Mouse (Mus musculus): ENCODE data around the gene Agxt.

Agxt gene

DNA sequence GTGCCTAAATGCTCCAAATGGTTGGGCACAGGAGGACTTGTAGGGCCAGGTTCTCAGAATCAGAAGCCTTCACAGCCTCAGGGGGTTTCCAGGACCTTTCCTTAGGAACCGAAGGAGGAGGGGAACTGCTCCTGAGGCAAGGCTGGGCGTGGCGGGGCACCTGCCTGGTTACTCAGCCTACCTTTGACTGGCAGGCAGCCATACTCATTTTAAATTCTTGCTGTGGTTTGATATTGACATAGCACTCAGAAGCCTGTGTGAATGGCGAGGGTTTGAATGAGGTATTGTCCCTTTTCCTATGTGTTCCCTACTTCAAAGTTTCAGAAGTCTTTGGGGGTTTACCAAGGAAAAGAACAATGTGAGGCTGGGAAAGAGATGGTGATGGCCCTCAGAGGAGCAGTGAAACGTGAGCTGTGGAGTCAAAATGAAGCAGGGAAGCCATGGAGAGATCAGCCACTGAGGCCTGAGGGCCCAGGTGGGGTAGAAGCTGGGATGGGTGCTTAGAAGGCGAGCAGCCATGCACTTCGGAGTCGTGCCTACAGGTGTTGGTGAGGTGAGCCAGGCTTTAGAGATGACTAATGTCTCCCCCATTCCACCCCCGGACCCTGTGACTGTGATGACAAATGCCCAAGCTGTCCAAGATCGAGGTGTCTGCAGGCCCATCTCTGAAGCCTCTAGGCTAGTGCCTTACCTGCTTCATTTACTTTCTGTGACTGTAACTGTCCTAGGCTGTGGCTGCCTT lies 4.6 kb upstream of the Agxt start:
- ChIA-PET CTCF (interaction anchor here in 1 of 4 experiments (0.5 kb wide), 1 partner anchor 697 kb away, joined by 3 read pairs; no protein-coding TSS in a partner anchor), POLR2A (interaction anchor here in 1 of 4 experiments (0.6 kb wide), 1 partner anchor 123 kb away, joined by 3 read pairs; no protein-coding TSS in a partner anchor)

DNA sequence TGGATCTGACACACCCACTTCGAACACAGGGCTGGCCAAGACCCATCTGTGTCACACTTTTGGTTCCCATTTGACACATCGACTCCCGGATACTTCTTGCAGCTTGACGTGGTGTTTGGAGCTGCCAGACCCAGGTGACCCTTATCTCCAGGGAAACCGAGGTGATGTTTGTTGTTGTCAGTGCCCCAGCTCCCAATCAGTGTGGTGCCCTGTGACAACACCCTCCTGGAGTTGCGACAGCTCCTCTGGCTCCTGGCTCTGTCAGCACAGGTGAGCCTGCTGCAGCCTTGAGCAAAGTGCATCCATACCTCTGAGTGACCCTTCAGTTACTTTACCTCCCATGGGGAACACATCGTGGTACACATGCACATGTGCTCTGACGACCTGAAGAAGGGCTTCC lies 2.4 kb upstream of the Agxt start:
- CTCF ChIA-PET, result no interaction called here

DNA sequence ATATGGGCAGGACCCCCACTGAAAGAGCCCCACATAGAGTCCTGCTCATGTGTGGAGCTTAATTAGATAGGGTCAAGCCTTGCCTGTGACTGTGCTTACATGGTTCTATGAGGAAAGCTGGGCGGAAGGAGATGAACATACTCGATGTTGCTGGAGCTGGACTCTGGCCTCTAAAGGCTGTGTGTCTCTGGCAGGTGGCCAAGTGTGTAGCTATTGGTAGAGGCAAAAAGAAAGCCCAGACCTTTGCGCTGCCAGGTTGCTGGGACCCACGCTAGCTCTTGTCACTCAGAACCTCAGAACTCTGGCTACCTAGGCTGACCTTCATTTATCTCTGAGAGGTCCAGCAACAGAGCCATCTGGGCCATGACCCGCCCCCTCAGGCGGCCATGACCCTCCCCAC lies 3.5 kb downstream of the Agxt start:
- ChIA-PET POLR2A (interaction anchor here in 1 of 4 experiments (0.6 kb wide), 1 partner anchor 57 kb away, joined by 3 read pairs; no protein-coding TSS in a partner anchor), CTCF (interaction anchor here in 3 of 4 experiments (1.3 to 1.4 kb wide), 3 partner anchors 10 kb away, joined by 4 to 7 read pairs (median 5); no protein-coding TSS in a partner anchor)

More for the DNA sequence above, 2.4 kb upstream of the Agxt start:
- POLR2A ChIA-PET, result no interaction called here

DNA sequence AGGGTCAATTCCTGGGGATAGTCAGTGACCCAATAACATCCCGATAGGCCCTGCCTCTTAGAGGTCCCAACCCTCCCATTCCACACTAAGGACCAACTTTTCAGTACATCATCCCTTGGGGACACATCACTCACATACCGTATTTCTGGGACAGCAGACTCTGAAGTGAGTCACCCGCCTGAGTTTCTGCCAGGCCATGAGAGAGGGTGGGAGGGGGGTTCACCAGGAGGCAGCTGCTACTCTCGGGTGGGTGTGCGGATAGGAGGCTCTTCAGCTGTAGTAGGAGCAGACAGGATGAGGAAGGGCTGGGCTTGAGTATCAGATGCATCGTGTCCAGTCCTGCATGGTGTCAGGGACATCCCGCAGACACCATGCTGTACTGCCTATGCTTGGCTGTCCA lies 4.7 kb downstream of the Agxt start:
- ChIA-PET CTCF (no interaction called here), POLR2A (no interaction called here)

DNA sequence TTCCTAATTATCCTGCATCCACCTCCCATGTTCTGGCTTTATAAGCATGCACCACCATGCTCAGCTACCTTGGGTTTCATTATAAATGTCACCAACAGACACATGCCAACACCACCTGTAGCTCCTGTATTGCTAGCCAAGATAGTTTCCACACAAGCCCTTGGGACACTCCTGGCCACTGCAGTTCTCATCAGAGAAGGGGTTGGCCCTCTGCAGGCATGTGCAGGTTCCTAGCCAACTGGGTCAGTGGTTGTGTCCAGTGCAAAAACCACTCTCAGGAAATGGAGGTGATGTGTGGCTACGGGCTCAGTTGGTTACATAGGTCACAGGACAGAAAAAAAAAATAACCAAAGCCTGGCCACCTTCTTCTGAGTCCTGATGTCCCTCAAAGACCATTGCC lies 7.8 kb downstream of the Agxt start:
- POLR2A ChIA-PET, result no interaction called here
- CTCF ChIA-PET, result interaction anchor here in 1 of 4 experiments (1.0 kb wide), 1 partner anchor 14 kb away, joined by 5 read pairs; no protein-coding TSS in a partner anchor

DNA sequence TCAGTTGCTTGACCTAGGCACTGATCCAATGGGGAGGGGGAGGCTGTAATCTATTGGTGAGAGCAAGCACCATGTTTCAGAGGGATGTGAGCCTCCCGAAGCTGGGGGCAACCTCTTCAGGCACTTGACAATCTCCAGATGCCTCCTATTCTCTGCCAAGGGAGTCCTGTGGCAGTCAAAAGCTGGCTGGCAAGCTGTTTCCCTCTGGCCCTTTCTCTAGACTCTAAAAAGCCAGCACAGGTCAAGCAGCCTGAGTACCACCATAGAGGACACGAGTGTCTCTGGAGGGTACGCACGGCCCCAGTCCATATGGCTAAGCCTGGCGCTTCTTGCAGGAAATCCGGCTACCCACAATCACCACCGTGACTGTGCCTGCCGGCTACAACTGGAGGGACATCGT lies 9.1 kb downstream of the Agxt start:
- ChIA-PET CTCF (interaction anchor here in 2 of 4 experiments (0.6 to 1.4 kb wide), 2 partner anchors 16 to 130 kb away, joined by 3 to 4 read pairs; no protein-coding TSS in a partner anchor), POLR2A (interaction anchor here in 1 of 4 experiments (0.6 kb wide), 1 partner anchor 17 kb away, joined by 3 read pairs; no protein-coding TSS in a partner anchor)

DNA sequence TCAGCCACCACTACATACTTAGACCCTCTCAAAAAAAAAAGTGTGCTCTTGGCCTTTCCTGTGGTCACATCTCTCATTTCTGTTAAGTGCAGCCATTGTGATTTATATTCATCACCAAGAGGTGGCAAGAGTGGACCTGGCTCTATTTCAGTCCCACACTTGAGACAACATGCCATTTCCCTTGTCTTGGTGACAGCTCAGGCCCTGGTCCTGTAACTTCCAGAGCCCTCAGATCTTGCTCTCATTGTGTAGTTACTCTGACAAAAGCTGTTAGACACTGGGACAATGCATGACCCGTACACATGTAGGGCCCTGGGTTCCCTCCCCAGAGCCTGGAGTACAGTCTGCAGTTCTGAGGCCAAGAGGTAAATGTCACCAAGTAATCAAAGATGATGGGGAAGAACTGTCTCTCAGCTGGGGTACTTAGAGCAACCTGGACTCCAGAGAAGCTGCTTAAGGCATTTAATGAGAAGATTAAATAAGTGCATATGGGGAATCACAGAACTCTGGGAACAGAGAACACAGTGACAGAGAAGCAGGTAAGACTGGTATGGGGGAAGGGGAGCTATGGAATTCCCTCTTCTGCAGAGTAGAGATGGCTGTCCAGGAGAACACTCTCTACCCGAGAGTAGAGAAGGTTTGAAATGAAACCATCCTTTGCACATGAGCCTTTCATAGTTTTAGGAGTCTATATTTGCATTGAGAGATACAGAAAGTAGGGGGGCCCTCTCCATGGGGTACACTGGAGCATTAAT lies 16.0 kb downstream of the Agxt start:
- CTCF ChIA-PET, result interaction anchor here in 1 of 4 experiments (1.2 kb wide), 1 partner anchor 23 kb away, joined by 3 read pairs; no protein-coding TSS in a partner anchor
- POLR2A ChIA-PET, result no interaction called here

DNA sequence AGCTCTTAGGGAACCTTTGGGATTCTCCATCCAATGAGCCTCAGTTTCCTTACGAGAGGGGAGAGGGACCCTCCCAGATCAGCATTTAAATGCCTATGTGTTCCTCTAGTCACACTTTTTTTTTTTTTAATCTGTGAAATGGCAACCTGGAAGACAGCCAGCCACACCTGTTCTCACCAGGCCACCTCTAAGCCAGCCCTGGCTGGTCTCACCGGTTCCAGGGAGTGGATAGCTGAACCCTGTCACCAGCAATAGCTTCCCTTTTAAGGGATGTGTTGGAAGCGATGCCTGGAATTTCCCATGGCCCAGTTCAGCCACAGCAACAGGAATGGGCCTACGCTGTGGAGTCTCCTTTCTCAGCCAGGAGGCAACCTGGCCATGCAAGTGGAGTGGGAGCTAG lies 22.5 kb downstream of the Agxt start:
- POLR2A ChIA-PET, result no interaction called here
- CTCF ChIA-PET, result interaction anchor here in 1 of 4 experiments (0.6 to 0.8 kb wide), 2 partner anchors 29 to 364 kb away, joined by 3 read pairs; no protein-coding TSS in a partner anchor

DNA sequence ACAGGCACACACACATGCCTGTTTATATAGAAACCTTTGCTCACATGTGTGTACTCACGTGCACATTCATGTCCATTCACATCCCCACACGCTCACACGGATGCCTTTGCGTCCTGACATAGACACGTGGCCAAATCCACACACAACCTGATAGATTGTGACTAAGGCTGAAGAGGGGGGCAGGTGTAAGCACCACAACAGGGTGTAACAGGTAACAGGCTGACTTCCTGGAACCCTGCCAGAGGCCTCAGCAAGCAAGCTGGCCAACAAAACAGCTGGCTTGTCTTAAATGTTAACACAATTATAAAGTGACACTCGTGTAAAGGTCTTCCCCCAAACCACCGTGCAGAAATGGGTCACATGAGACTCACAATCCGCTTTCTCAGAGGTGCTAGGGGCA lies 23.9 kb downstream of the Agxt start:
- ChIA-PET CTCF (no interaction called here), POLR2A (no interaction called here)

DNA sequence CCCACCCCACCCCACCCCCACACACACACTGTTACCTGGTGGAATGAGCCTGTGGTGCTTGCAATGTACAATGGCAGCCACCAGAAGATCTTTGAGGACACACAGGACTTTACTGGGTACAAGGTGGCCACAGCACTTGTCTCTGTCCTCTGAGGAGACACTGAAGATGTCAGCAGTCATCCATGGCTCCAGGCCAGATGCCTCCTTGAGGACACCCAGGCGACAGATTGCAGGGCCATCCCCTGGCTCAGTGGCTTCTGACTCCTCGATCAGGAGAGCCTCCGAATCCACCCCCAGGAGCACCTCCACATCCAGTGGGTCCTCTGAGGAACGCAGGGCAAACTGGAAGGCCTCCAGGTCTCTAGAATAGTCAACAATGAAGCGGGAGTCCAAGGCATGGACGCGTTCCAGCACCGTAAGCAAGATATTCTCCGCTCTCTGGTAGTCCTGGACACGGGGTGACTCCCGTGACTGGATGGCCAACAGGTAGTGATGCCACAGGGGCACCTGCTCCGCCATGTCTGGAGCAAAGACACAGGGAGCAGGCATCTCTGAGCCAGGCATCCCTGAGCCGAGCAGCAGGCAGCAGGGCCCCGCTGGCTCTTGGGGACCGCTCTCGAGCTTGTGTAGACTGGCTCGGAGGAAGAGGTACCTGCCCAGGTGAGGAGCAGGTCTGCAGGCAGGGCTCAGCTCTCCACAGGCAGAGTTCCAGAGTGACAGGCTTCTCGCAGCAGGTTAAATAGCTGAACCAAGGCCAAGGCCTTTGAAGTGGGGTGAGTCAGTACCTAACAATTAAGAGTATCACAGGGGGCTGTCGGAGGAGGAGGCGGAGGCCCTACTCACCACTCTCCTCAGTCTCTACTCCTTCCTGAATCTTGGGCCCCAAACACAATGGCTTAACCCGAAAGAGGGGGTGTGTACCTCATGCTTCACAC lies 24.8 kb downstream of the Agxt start:
- ChIA-PET CTCF (interaction anchor here (0.9 to 1.6 kb wide), 4 partner anchors 31 to 203 kb away, joined by 3 to 5 read pairs (median 4); no protein-coding TSS in a partner anchor), POLR2A (interaction anchor here in 3 of 4 experiments (0.6 to 0.9 kb wide), 3 partner anchors 31 to 282 kb away, joined by 3 to 4 read pairs (median 3); no protein-coding TSS in a partner anchor)

DNA sequence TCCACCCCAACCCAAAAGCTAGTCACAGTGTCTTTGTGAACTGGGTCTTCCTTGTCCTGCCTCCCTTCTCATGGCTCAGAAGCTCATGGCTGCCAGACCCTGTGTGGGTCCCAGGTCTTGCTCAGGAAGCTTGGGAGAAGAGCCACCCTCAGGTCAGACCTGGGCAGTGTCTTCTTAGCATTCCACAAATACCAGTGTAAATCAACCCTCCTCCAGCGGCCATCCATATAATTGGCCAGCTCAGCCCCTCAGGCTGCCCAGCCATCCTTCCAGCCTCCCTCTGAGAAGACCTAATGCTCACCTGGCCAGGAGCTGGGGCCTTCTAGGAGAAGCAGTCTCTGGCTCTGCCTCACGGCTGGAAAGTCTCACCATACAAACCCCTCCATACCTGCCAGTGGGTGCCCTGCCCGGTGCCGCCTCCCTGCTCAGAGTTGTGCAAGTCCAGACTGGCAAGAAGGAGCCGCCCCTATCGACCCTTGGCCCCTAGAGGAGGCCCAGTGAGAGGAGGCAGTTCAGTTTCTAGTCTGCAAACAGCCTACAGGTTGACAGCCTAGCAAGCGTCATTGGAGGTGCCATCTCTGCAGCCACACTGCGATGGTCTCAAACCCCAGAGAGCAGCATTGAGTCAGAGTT lies 25.6 kb downstream of the Agxt start, which contains the start of gene 2310007B03Rik:
TSS of gene 2310007B03Rik (minus strand) at position 448 of the 633 bp plus-strand sequence.
- CTCF ChIA-PET, result interaction anchor here (0.9 to 1.6 kb wide), 5 partner anchors 14 to 204 kb away, joined by 3 to 5 read pairs (median 4); no protein-coding TSS in a partner anchor
- POLR2A ChIA-PET, result interaction anchor here in 3 of 4 experiments (0.6 to 0.9 kb wide), 3 partner anchors 31 to 283 kb away, joined by 3 to 4 read pairs (median 3); no protein-coding TSS in a partner anchor

DNA sequence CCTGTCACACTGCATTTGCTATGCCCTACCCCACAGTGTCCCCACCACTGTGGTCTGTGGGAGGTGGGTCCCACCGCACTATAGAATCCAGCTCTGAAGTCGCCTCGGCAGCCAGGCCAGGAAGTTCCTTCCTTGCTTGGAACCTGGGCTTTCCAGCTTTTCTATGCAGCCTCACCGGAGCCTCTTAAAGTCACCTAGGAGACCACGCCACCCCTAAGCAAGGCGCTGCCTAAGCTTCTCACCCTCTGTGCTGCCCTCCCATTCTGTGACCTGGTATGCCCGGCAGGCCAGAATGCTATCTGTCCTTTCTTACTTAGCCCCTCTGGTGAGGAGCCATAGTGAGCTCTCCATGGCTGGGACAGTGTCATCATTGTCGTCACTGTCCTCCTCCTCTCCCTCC lies 26.3 kb downstream of the Agxt start:
- ChIA-PET POLR2A (interaction anchor here in 2 of 4 experiments (0.6 to 1.0 kb wide), 2 partner anchors 18 to 66 kb away, joined by 3 read pairs; no protein-coding TSS in a partner anchor), CTCF (interaction anchor here in 3 of 4 experiments (0.6 to 1.6 kb wide), 6 partner anchors 13 to 1313 kb away, joined by 3 to 9 read pairs (median 5); partner anchors contain the start of gene Sned1 (in 1 of the 3))

DNA sequence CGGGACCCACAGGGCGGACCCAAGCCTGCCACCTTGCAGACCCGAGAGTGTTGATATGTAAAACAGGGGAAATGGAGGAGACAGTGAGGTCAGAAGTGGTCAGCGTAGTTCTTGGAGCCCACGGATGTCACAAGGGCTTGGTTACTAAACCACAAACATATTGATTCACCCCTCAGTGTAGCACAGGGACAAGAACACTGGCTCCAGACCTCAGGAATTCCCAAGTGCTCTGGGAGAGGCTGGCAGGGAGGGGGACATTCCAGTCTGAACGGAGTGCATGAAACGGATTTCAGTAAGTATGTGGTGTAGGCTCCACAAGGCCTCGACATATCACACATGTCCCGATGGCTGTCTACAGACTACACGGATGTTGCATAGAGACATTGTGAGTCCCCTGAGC lies 26.9 kb downstream of the Agxt start:
- ChIA-PET CTCF (interaction anchor here in 3 of 4 experiments (0.6 to 1.4 kb wide), 4 partner anchors 13 to 1314 kb away, joined by 3 to 9 read pairs (median 5); partner anchors contain the start of gene Sned1 (in 1 of the 3)), POLR2A (interaction anchor here in 1 of 4 experiments (1.0 kb wide), 1 partner anchor 66 kb away, joined by 3 read pairs; no protein-coding TSS in a partner anchor)

DNA sequence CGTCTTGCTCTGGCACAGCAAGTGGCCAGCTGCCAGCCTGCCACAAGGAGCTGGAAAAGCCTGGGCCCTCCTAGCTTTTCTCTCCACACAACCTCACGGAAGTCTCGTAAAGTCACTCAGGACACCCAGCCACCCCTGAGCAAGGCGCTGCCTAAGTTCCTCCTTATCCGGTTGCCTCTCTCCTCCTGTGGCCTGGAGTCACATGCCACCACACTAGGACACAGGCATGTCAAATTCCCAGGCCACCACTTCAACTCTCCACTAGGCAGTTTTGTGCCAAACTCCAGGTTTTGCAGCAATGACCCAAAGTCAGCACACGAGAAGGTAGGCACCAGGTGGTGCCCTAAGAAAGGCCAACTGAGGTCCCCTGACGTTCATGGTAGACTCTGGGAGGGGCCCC lies 27.5 kb downstream of the Agxt start:
- CTCF ChIA-PET, result interaction anchor here in 1 of 4 experiments (1.2 kb wide), 1 partner anchor 59 kb away, joined by 9 read pairs; no protein-coding TSS in a partner anchor
- POLR2A ChIA-PET, result no interaction called here

DNA sequence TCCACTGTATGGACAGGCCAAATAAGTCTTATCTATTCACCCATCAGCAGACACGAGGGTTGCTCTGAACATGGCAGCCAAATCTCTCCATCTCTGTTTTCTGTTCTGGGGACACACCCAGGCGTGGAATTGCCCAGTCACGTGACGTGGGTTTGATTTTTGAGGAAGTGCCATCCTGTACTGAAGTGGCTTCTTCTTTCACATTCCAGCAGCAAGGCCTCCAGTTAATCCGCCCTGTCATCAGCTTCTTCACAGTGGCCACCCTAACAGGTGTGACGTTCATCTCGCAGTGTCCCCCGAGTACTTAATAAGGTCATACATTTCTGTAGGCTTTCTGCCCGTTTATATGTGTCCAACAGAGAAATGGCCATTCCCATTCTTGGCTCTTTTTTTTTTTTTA lies 30.4 kb downstream of the Agxt start:
- POLR2A ChIA-PET, result interaction anchor here in 1 of 4 experiments (0.7 to 0.9 kb wide), 2 partner anchors 347 to 646 kb away, joined by 3 read pairs; partner anchors contain the start of gene Farp2
- CTCF ChIA-PET, result no interaction called here

DNA sequence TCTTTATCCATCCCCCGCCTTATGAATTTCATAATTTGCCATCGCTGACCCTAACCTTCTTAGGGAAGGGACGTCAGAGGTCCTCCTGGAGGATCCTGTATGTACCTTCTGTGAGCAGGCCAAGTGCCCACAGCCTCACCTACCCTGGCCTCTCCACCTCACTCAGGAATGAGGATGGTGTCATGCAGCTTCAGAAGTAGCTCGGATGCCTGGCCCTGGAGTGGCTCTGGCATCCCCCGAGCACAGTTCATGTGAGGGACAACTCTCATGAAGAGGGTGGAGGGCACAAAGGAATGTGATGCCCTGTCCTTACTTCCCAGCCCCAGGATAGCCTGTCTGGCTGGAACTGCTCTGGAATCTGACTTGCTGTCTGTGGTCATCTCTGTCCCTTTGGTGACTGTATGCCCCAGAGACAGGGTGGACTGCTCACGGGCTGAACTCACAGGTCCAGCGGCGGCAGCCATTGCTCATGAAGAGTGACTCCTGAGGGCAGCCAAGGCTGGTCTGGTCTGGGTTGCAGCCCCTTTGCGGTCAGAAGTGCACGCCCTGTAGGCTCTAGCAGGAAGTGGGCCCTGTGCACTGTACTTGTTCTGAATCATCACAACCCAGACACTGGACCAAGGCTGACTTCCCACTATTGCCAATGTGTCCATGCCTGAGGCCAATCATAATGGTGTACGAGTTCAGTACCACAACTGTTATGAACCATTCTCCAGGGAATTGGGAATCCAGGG lies 31.5 kb downstream of the Agxt start:
- ChIA-PET CTCF (no interaction called here), POLR2A (no interaction called here)

DNA sequence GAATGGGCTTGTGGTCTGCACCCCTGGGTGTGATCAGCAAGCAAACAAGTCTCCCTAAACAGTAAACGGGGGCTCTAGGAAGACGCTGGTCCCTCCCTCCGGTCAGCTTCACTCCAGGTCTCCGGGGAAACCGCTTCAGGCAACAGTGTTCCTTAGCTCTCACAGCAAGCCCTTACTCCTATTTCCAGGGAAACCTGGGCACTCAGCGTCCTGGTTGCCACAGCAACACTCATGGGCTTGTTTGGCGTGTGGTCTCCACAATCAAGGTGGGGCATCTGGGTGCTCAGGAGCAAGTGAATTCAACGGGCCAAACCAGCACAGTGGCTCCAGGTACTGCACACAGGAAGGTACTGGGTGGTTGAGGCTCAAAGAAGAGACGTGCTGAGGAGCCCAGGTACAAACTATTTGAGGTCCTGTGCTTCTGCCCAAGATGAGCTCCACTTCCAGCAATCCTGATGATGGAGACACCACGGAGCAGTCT lies 33.3 kb downstream of the Agxt start, which contains the start of gene Crocc2:
TSS of gene Crocc2 (plus strand) at position 431 of the 481 bp plus-strand sequence.
- CTCF ChIA-PET, result interaction anchor here in 2 of 4 experiments (0.8 to 1.5 kb wide), 2 partner anchors 40 to 56 kb away, joined by 3 read pairs; no protein-coding TSS in a partner anchor
- POLR2A ChIA-PET, result no interaction called here
